Mouse (Mus musculus): ENCODE data around the gene Gcnt4. TPM values are rescaled to one million over a fixed set of nuclear protein-coding genes. Genes with fewer than 3 reads are reported as not detected.
A peak's percentile ranks its signal among the peaks of the same experiment; 100 is the strongest.
"Not testable (repeated sequence)": the region's sequence is repeated elsewhere in the genome, so short reads cannot be mapped to it uniquely, and the experiment has no call there.

The Gcnt4 gene
- polyA plus RNA-seq (2016; fragmentation: Nextera tagmentation; extraction: Ambion mirVana), result 0.05 and 0.08 TPM in 2 replicates

DNA sequence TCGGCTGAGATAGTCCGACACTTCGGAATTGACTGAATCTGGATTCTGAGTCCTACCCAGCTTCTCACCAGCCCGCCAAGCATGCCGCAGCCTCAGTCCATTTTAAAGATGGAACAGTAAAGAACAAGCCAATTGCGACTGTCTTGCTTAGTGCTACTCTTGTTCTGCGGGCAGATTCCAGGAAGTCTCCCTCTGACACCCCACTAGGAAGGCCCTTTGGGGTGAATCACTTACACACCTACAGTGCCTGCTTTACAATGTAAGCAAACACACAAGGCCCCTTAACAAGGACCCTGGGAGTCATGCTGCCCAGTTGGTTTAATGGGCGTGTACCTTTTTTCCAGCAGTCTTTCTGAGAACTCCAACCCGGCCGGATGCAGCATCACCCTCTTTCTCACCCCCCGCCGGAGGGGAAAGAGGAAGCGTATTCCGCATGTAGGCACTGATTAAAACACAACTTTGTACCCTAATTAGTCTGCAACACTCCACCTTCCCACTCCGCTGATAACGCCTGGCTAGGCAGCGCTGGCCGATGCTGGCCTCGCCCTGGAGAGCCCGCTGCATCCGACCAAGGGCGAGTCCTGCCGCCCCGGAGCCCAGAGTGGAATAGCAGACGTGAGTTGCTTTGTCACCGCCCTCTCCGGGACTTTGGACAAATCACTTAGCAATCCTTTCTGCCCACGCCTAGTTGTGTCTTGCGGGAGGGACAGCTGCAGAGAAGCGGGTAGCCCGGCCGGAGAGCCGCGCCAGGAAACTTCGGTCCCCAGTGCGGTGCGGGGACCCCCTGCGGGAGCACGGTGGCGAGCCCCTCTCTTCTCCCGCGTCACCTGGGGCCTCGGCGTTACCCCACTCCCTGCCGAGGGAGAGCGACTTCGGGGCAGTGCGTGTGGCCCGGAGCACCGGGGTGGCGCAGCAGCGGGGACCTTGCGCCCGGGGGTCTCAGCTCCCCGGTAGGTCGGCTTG lies at the start of gene Gcnt4:
Gcnt4 (plus strand) TSS at position 691 of the 963 bp plus-strand sequence.
- Histone ChIP-seq H3K4me3 (replicated peaks) (peak within 1 kb of the TSS; percentile 64), H3K36me3 (replicated peaks) (no peaks in the 10 kb centered on the region), H3K9me3 (no peaks in the 10 kb centered on the region), H3K9ac (peak within 1 kb of the TSS; percentile 65), H3K4me1 (peaks cover 22% of the 10 kb centered on the region), H3K4me2 (peak within 1 kb of the TSS; percentile 99), H3K27me3 (peaks cover 35% of the 10 kb centered on the region), H3K27ac (no peak within 1 kb of the TSS)
- WGBS, result 10% methylated on average over 56 of the region's 56 CpGs
- ATAC-seq (ENCODE audit: low FRiP score), result peak; percentile 60

DNA sequence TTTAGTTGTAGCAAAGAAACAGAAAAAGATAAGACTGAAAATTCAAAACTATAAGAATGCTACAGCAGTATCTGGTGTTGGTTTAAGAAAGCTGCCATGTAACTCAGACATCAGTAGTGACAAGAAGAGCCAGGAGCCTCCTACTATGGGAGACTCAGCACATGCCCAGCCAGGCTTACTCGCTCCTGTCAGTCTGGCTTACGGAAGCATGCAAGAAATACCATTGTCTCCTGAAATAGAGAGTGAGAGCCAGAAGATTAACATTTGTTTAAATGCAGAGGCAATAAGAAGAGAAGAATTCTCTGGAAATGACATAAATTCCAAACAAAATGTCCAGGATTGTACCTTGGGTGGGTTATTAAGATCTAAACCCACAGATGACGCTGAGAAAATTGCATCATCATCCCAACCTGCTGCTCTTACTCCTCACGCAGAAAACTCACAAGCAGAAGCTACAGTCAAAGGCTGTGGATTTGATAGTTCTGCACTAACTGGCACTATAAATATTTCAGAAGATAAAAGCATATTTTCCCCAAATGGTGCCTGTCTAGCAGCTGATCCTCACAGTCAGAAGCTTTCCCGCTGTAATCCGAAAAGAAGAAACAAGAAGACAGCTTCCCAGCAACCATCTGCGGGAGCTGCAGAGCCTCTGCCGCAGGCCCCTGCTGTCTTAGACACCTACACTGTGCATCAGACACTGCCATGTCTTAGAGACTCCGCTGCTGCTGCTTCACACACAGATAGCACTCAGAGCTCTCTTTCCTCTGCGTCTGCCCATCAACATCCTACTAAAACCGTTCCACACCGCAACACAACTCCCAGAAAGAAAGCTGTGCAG lies 46.0 kb upstream of the Gcnt4 start:
- no peak for ATAC-seq (ENCODE audit: low FRiP score)
- no peaks in the 10 kb centered on the region for H3K27me3 ChIP-seq

DNA sequence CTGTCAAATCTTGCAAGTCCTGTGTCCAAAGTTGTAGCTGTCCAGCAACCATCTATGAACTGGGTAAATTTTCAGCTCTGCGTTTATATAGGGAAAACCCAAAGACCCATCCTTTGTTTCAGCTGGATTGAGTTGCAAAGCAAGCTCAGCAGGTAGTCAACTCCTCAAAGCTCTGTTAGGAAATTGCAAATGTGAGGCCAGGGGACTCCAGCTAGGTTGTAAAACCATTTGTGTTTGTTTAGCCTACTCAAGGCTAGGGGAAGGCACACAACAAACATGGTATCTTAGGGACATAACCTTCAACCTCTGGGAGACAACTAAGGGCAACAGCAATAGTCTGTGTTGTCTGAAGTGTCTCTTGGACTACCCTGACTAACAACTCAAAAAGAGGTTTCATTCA lies 40.0 kb upstream of the Gcnt4 start:
- Histone ChIP-seq H3K4me3 (replicated peaks) (no peak overlapping the region), H3K4me1 (no peaks in the 10 kb centered on the region), H3K4me2 (no peak overlapping the region), H3K9ac (no peak overlapping the region), H3K36me3 (replicated peaks) (no peaks in the 10 kb centered on the region), H3K27ac (no peak overlapping the region), H3K9me3 (no peaks in the 10 kb centered on the region), H3K27me3 (no peaks in the 10 kb centered on the region)
- no peak for ATAC-seq (ENCODE audit: low FRiP score)
- 49% methylated on average over 1 of the region's 1 CpGs for WGBS

More for the DNA sequence above, 46.0 kb upstream of the Gcnt4 start:
- Histone ChIP-seq H3K36me3 (replicated peaks) (no peaks in the 10 kb centered on the region), H3K9me3 (no peaks in the 10 kb centered on the region), H3K4me2 (no peak overlapping the region), H3K4me3 (replicated peaks) (no peak overlapping the region), H3K9ac (no peak overlapping the region), H3K4me1 (no peaks in the 10 kb centered on the region; the same call in 1 of the 2 replicates), H3K27ac (no peak overlapping the region)
- WGBS, result 66% methylated on average over 12 of the region's 12 CpGs

DNA sequence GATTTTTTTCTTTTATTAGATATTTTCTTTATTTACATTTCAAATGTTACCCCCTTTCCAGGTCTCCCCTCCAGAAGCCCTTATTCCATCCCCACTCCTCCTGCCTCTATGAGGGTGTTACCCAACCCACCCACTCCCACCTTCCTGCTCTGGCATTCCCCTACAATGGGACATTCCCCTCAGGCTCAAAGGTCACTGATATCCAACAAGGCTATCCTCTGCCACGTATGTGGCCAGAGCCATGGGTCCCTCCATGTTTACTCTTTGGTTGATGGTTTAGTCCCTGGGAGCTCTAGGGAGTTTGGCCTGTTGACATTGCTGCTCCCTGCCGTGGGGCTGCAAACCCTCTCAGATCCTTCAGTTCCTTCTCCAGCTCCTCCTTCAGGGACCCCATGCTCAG lies 34.5 kb upstream of the Gcnt4 start:
- H3K4me1 ChIP-seq, result no peaks in the 10 kb centered on the region

DNA sequence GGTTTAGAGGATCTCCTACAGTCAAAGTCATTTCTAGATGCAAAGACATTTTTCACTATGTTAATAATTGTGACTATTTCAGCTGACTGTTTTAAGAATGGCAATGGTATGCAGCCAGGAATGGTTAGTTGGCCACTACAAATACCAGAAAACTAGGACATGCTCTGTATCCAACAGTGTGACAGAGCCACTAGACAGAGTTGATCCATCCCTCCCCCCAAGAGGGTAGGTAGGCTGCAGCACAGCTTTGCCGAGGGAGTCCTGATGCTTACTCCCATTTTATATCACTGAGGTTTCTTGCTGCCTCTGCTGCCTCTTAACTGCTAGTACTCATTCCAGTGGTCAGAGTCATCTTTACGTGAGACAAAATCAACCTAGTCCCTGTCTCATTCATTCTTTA lies 29.3 kb upstream of the Gcnt4 start:
- 90% methylated on average over 2 of the region's 2 CpGs for WGBS
- Histone ChIP-seq H3K4me1 (no peaks in the 10 kb centered on the region), H3K4me2 (no peak overlapping the region), H3K27ac (no peak overlapping the region), H3K9me3 (no peaks in the 10 kb centered on the region), H3K36me3 (replicated peaks) (no peaks in the 10 kb centered on the region), H3K27me3 (no peaks in the 10 kb centered on the region), H3K4me3 (replicated peaks) (no peak overlapping the region), H3K9ac (no peak overlapping the region)
- ATAC-seq (ENCODE audit: low FRiP score), result no peak

More for the DNA sequence above, 34.5 kb upstream of the Gcnt4 start:
- H3K36me3 ChIP-seq (replicated peaks), result no peaks in the 10 kb centered on the region
- no peak overlapping the region for H3K27ac ChIP-seq
- H3K4me2 ChIP-seq, result no peak overlapping the region
- H3K4me3 ChIP-seq (replicated peaks), result no peak overlapping the region
- WGBS, result 74% methylated on average over 2 of the region's 2 CpGs
- no peaks in the 10 kb centered on the region for H3K27me3 ChIP-seq
- no peak overlapping the region for H3K9ac ChIP-seq
- no peak for ATAC-seq (ENCODE audit: low FRiP score)
- H3K9me3 ChIP-seq, result no peaks in the 10 kb centered on the region

DNA sequence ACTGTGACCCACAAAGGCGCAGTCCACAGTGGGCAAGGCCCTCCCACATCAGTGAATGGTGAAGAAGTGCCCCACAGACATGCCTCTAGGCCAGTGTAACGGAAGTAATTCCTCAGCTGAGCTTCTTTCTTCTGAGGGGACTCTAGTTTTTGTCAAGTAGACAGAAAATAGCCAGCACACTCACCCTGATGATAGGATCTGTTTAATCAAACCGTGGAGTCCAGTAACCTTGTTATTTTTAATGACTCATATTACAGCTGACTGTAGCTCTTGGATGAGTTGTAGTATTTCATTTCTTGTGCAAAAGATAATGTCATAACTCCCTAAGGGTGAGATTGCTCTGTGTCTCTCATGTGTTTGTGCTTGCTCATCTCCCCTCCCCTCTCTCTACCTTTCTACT lies 17.8 kb upstream of the Gcnt4 start:
- no peaks in the 10 kb centered on the region for H3K36me3 ChIP-seq (replicated peaks)
- H3K9ac ChIP-seq, result no peak overlapping the region
- no peak overlapping the region for H3K27ac ChIP-seq
- H3K9me3 ChIP-seq, result no peaks in the 10 kb centered on the region
- WGBS, result 57% methylated on average over 3 of the region's 3 CpGs
- no peak for ATAC-seq (ENCODE audit: low FRiP score)
- H3K4me3 ChIP-seq (replicated peaks), result no peak overlapping the region
- no peaks in the 10 kb centered on the region for H3K4me1 ChIP-seq
- H3K27me3 ChIP-seq, result no peaks in the 10 kb centered on the region
- no peak overlapping the region for H3K4me2 ChIP-seq

DNA sequence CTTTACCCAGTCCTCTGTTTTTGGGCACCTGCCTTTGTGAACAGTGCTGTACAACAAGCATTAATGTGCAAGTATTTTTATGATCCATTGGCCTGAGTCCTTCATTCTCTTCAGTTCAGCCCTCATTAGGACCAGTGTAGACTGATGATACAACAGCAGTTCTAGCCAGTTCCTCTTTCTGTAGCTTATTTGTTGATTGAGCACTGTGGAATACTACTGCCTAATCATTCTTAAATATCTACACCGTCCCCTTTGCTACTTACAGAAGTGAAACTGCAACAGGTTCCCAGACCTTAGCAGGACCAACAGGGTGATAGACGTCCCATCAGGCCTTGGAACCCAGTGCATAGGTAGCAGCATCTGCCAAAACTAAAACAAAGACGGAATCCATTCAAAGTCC lies 13.3 kb upstream of the Gcnt4 start:
- no peak overlapping the region for H3K4me2 ChIP-seq
- 89% methylated on average over 3 of the region's 3 CpGs for WGBS
- no peak overlapping the region for H3K9ac ChIP-seq
- no peak for ATAC-seq (ENCODE audit: low FRiP score)
- no peaks in the 10 kb centered on the region for H3K4me1 ChIP-seq
- no peaks in the 10 kb centered on the region for H3K27me3 ChIP-seq
- no peaks in the 10 kb centered on the region for H3K36me3 ChIP-seq (replicated peaks)
- no peak overlapping the region for H3K4me3 ChIP-seq (replicated peaks)
- H3K9me3 ChIP-seq, result no peaks in the 10 kb centered on the region
- H3K27ac ChIP-seq, result no peak overlapping the region

DNA sequence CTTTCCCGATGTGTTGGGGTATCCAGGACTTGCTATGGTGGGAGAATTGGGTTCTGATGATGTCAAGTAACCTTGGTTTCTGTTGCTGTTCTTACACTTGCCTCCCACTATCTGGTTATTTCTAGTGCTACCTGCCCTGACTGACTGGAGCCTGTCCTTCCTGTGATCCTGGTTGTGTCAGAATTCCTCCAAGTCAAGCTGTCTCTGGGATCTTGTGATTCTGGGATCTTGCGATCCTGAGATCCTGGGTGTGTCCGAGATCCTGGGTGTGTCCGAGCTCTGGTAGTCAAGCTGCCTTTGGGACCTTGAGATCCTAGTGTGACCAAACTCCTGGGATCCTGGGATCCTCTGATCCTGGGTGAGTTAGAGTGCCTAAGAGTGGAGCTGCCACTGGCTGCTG lies 1.4 kb upstream of the Gcnt4 start:
- peaks cover 35% of the 10 kb centered on the region for H3K27me3 ChIP-seq
- H3K9me3 ChIP-seq; H3K9ac ChIP-seq; H3K4me2 ChIP-seq; H3K36me3 ChIP-seq (replicated peaks); H3K27ac ChIP-seq; ATAC-seq (ENCODE audit: low FRiP score); H3K4me3 ChIP-seq (replicated peaks): not testable (repeated sequence)
- WGBS, result 97% methylated on average over 4 of the region's 4 CpGs
- peaks cover 13% of the 10 kb centered on the region for H3K4me1 ChIP-seq

DNA sequence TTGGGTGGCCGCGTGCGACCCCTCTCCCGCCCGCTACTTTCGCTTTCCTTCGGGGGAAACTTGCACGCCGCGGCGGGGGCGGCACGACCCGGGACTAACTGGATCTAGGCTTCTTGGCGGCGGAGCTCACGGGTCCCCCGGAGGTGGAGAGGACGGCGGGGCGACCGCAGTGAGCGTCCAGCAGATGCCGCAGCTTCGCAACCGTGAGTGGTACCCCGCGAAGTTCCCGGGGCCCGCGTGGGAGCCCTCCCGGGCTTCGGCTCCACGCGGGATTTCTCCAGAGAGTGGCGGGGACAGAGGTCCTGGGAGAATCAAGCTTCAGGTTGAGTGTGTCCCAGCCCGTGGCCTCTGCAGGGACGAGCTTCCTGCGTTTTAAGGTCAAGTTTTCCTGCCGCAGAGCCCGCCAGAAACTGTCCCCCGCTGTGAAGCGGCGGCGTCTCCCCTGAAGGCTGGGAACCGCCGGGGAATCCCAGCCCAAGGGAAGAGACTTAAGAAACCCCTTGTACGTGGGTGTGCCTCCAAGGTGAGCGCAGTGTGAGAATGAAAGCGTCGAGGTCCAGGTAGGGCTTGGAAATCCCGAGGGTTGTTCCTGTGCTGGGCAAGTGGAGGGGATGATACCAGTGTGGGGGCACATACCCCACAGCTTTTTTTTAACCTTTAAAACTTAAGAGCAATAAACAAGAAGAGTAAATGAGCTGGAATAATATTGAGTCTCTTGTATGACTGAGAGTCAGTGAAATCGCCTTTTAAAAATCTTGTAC lies 676 bp downstream of the Gcnt4 start:
- Histone ChIP-seq H3K27me3 (peaks cover 35% of the 10 kb centered on the region), H3K9me3 (no peaks in the 10 kb centered on the region)

DNA sequence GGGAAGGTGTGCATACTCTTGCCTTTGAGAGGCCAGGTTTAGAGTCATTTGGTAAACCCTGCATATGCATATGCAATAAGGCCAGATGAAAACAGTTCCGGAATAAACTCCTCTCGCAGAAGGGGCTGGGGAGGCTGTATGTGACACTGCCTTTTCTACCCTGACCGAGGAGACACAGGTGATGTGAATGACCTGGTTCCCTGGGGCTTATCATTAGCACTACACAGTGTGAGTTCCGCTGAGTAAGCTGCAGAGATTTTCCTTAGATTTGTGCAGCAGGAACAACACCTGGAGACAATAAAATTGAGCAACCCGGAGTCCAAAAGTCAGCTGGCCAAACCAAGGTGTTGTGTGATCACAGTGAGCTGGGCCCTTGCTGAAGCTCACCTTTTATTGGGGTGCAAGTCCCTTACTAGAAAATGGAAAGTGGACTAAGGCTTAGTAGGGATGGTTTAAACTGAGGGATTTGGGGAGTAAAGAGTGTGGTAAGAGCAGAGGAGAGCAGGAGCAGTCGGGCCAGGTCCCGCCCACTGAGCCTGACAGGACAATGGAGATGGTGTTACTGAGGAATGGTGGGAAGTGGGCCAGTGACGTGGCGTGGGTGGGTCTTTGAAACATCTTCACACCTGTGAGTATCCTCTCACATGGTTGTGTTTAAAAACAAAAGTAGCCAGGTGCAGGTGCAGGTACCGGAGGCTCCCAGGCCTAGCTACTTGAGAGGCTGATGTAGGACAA lies 1.7 kb downstream of the Gcnt4 start:
- peaks cover 35% of the 10 kb centered on the region for H3K27me3 ChIP-seq

More for the DNA sequence above, 676 bp downstream of the Gcnt4 start:
- peak overlapping the region; percentile 99 for H3K4me2 ChIP-seq
- peak overlapping the region; percentile 64 for H3K4me3 ChIP-seq (replicated peaks)
- H3K27ac ChIP-seq, result no peak overlapping the region
- WGBS, result 1% methylated on average over 53 of the region's 53 CpGs
- ATAC-seq (ENCODE audit: low FRiP score), result peak; percentile 76
- H3K9ac ChIP-seq, result peak overlapping the region; percentile 65
- peaks cover 22% of the 10 kb centered on the region for H3K4me1 ChIP-seq
- no peaks in the 10 kb centered on the region for H3K36me3 ChIP-seq (replicated peaks)

DNA sequence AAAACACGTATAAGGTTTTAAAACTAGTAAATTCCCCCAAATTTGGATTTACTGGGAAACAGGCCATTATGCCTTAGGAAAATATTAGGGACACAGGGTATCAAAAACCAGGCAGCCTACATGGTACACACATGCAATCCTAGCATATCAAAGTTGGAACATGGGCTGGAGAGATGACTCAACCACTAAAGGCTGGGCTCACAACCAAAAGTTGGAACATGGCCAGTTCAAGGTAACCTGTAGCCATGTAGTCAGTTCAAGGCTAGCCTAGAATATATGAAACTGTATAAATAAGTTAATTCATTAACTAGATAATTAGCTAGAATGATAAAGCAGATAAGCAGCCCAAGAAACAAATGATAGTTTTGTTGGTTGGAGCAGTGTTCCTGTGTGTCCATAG lies 3.3 kb downstream of the Gcnt4 start:
- 93% methylated on average over 1 of the region's 1 CpGs for WGBS
- H3K27me3 ChIP-seq, result peaks cover 35% of the 10 kb centered on the region
- H3K9ac ChIP-seq, result no peak overlapping the region
- H3K9me3 ChIP-seq, result no peaks in the 10 kb centered on the region
- ATAC-seq (ENCODE audit: low FRiP score), result no peak
- H3K4me3 ChIP-seq (replicated peaks), result no peak overlapping the region
- peaks cover 22% of the 10 kb centered on the region for H3K4me1 ChIP-seq
- no peak overlapping the region for H3K27ac ChIP-seq
- no peak overlapping the region for H3K4me2 ChIP-seq
- no peaks in the 10 kb centered on the region for H3K36me3 ChIP-seq (replicated peaks)

More for the DNA sequence above, 1.7 kb downstream of the Gcnt4 start:
- H3K4me2 ChIP-seq, result no peak overlapping the region
- no peaks in the 10 kb centered on the region for H3K36me3 ChIP-seq (replicated peaks)
- ATAC-seq (ENCODE audit: low FRiP score), result no peak
- WGBS, result 41% methylated on average over 10 of the region's 10 CpGs
- H3K9ac ChIP-seq, result no peak overlapping the region
- H3K4me3 ChIP-seq (replicated peaks), result no peak overlapping the region
- no peak overlapping the region for H3K27ac ChIP-seq
- H3K4me1 ChIP-seq, result peaks cover 22% of the 10 kb centered on the region
- no peaks in the 10 kb centered on the region for H3K9me3 ChIP-seq
